In the genomic region with DNA sequence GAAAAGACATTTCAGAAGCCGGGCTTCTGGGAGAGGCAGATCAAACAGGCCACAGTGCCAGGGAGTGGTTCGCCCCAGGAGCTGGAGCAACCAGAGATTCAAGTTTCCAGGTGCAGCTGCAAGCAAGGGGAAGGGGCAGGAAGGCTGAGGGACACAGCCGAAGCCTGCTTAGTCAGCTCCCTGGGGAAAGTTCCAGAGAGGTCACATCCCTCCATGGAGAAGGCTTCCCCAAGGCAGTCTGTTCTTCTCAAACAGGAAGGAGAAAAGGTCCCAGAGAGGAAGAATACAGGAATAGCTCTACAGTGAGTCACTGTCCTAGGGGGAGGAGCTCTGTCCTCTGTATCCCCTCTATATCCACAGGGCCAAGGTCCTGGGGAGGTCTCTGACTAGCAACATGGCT, we compare ENCODE assay signal across 10 mouse cellular contexts. TPM values are rescaled to one million over a fixed set of nuclear protein-coding genes. Genes with fewer than 3 reads are reported as not detected.
A peak's percentile ranks its signal among the peaks of the same experiment; 100 is the strongest.
DNase-seq lines count a peak whose midpoint lies in the region; ATAC-seq lines count a peak whose summit lies in the region.
"Had no signal": no experiment of that assay in that cellular context is flagged by ENCODE, and none has a peak within 500 bp of the region (broad histone marks: within the 10 kb centered on the region; RNA-seq: fewer than 3 reads in every experiment).

No protein-coding gene starts in this region.

- H3K27ac ChIP-seq in liver, embryonic 11.5 days (ENCODE audit: low read depth, low read length) = no peak overlapping the region
- H3K27ac ChIP-seq in heart, embryonic 11.5 days (ENCODE audit: low read depth, low read length) = no peak overlapping the region; the same call in 1 of the 2 replicates
- peak overlapping the region; percentile 55 for H3K27ac ChIP-seq in kidney, embryonic 14.5 days (ENCODE audit: low read depth, low read length)
- H3K27ac ChIP-seq in stomach, embryonic 15.5 days = peak overlapping the region; percentile 76
- H3K27ac ChIP-seq: embryonic facial prominence, embryonic 12.5 days; macrophage had no signal

- ATAC-seq in liver, embryonic 11.5 days (replicated peaks; ENCODE audit: low FRiP score) = peak; percentile 26
- 0 out of 2 replicates have a peak, but pooled peaks have one; percentile 32 for ATAC-seq in heart, embryonic 11.5 days (replicated peaks; ENCODE audit: insufficient number of reproducible peaks, low FRiP score, low TSS enrichment)
- ATAC-seq in kidney, embryonic 14.5 days (ENCODE audit: low FRiP score, low TSS enrichment) = no peak; the same call in 1 of the 2 replicates
- 0 out of 2 replicates have a peak, but pooled peaks have one; percentile 47 for ATAC-seq in stomach, embryonic 15.5 days (ENCODE audit: insufficient read depth, low FRiP score, low read depth)

- peaks cover 10% of the 10 kb centered on the region for H3K4me1 ChIP-seq in liver, embryonic 11.5 days (replicated peaks; ENCODE audit: control insufficient read depth, insufficient read depth, low read length)
- peaks cover 21% of the 10 kb centered on the region for H3K4me1 ChIP-seq in heart, embryonic 11.5 days (ENCODE audit: control insufficient read depth, insufficient read depth, low read length)
- peaks cover 15% of the 10 kb centered on the region; the same call in 1 of the 2 replicates for H3K4me1 ChIP-seq in kidney, embryonic 14.5 days (ENCODE audit: control insufficient read depth, insufficient read depth, low read length)
- H3K4me1 ChIP-seq in stomach, embryonic 15.5 days = peaks cover 6% of the 10 kb centered on the region; the same call in 1 of the 2 replicates
- H3K4me1 ChIP-seq: embryonic facial prominence, embryonic 12.5 days had no signal

- no peaks in the 10 kb centered on the region for H3K9me3 ChIP-seq in liver, embryonic 11.5 days (ENCODE audit: control insufficient read depth, low read length)
- H3K9me3 ChIP-seq in heart, embryonic 11.5 days (replicated peaks; ENCODE audit: control insufficient read depth, low read length) = no peaks in the 10 kb centered on the region
- H3K9me3 ChIP-seq in kidney, embryonic 14.5 days (ENCODE audit: control insufficient read depth, low read length) = no peaks in the 10 kb centered on the region
- H3K9me3 ChIP-seq in stomach, embryonic 15.5 days = no peaks in the 10 kb centered on the region
- H3K9me3 ChIP-seq: embryonic facial prominence, embryonic 12.5 days had no signal

- no peaks in the 10 kb centered on the region for H3K27me3 ChIP-seq in liver, embryonic 11.5 days (replicated peaks; ENCODE audit: control insufficient read depth, insufficient read depth, low read length)
- no peaks in the 10 kb centered on the region for H3K27me3 ChIP-seq in heart, embryonic 11.5 days (ENCODE audit: control insufficient read depth, insufficient read depth, low read length)
- no peaks in the 10 kb centered on the region for H3K27me3 ChIP-seq in kidney, embryonic 14.5 days (ENCODE audit: control insufficient read depth, insufficient read depth, low read length)
- no peaks in the 10 kb centered on the region for H3K27me3 ChIP-seq in stomach, embryonic 15.5 days (replicated peaks)
- H3K27me3 ChIP-seq: embryonic facial prominence, embryonic 12.5 days had no signal

- no peak for DNase-seq in liver, embryonic 11.5 days (ENCODE audit: low spot score)
- no peak for DNase-seq in liver
- DNase-seq in urinary bladder, postnatal 36 days (ENCODE audit: low spot score in 2 of 2) = no peak
- no peak for DNase-seq in layer of hippocampus, adult 18-20 months (ENCODE audit: low spot score in 2 of 2)
- DNase-seq: right cerebral cortex, postnatal 14 days had no signal

- H3K4me3 ChIP-seq in liver, embryonic 11.5 days (ENCODE audit: low read depth, low read length) = no peak overlapping the region
- no peak overlapping the region for H3K4me3 ChIP-seq in heart, embryonic 11.5 days (ENCODE audit: low read depth, low read length)
- H3K4me3 ChIP-seq in kidney, embryonic 14.5 days (ENCODE audit: low read length) = no peak overlapping the region
- no peak overlapping the region for H3K4me3 ChIP-seq in stomach, embryonic 15.5 days (replicated peaks)
- H3K4me3 ChIP-seq: embryonic facial prominence, embryonic 12.5 days had no signal

- H3K36me3 ChIP-seq in liver, embryonic 11.5 days (ENCODE audit: control insufficient read depth, insufficient read depth, low read length) = peaks cover 21% of the 10 kb centered on the region
- peaks cover 10% of the 10 kb centered on the region for H3K36me3 ChIP-seq in heart, embryonic 11.5 days (ENCODE audit: control insufficient read depth, insufficient read depth, low read length)
- H3K36me3 ChIP-seq in kidney, embryonic 14.5 days (ENCODE audit: control insufficient read depth, insufficient read depth, low read length) = peaks cover 50% of the 10 kb centered on the region
- H3K36me3 ChIP-seq in stomach, embryonic 15.5 days = peaks cover 22% of the 10 kb centered on the region

- H3K4me2 ChIP-seq in liver, embryonic 11.5 days = no peak overlapping the region
- H3K4me2 ChIP-seq in heart, embryonic 11.5 days = no peak overlapping the region
- no peak overlapping the region for H3K4me2 ChIP-seq in kidney, embryonic 14.5 days (replicated peaks; ENCODE audit: low read depth, low read length)
- H3K4me2 ChIP-seq in stomach, embryonic 15.5 days = no peak overlapping the region
- H3K4me2 ChIP-seq: embryonic facial prominence, embryonic 12.5 days had no signal

- H3K9ac ChIP-seq in liver, embryonic 11.5 days (ENCODE audit: low read depth, low read length) = no peak overlapping the region
- no peak overlapping the region for H3K9ac ChIP-seq in heart, embryonic 11.5 days (ENCODE audit: low read depth, low read length)
- H3K9ac ChIP-seq in kidney, embryonic 14.5 days (ENCODE audit: low read depth, low read length) = peak overlapping the region; percentile 12; the same call in 1 of the 2 replicates
- H3K9ac ChIP-seq in stomach, embryonic 15.5 days = no peak overlapping the region
- H3K9ac ChIP-seq: embryonic facial prominence, embryonic 12.5 days had no signal

- WGBS in liver, embryonic 11.5 days = 83% methylated on average over 3 of the region's 3 CpGs
- WGBS in heart, embryonic 11.5 days (ENCODE audit: insufficient replicate concordance) = 58% methylated on average over 3 of the region's 3 CpGs
- WGBS in kidney, embryonic 14.5 days = 34% methylated on average over 3 of the region's 3 CpGs
- WGBS in stomach, embryonic 15.5 days = 60% methylated on average over 3 of the region's 3 CpGs

RNA-seq across cellular contexts. Expression of gene Sh2d4b, which starts 21.6 kb away (rescaled TPM):
- polyA plus RNA-seq in liver, embryonic 11.5 days (2014; fragmentation: Nextera tagmentation; extraction: Ambion mirVana) = 0.43 and 0.86 TPM in 2 replicates
- polyA plus RNA-seq in heart, embryonic 11.5 days (2014; fragmentation: Nextera tagmentation; extraction: Ambion mirVana) = 0.56 and 0.89 TPM in 2 replicates
- 0.57 and 0.65 TPM in 2 replicates for polyA plus RNA-seq in kidney, embryonic 14.5 days (2014; fragmentation: Nextera tagmentation; extraction: Ambion mirVana)
- 0.39 and 0.57 TPM in 2 replicates for polyA plus RNA-seq in stomach, embryonic 15.5 days (2015; fragmentation: Nextera tagmentation; extraction: Ambion mirVana)
- total RNA-seq in layer of hippocampus, adult 18-20 months (2021) = 1 to 10 TPM in 1 of 2 experiments, under 1 TPM in 1; 0.91 to 1.7 TPM

RNA-seq across cellular contexts. Expression of gene Tspan14, which starts 51.9 kb away (rescaled TPM):
- polyA plus RNA-seq in liver, embryonic 11.5 days (2014; fragmentation: Nextera tagmentation; extraction: Ambion mirVana) = 65.3 and 68.1 TPM in 2 replicates
- polyA plus RNA-seq in heart, embryonic 11.5 days (2014; fragmentation: Nextera tagmentation; extraction: Ambion mirVana) = 43.5 and 54.0 TPM in 2 replicates
- 67.4 and 118 TPM in 2 replicates for polyA plus RNA-seq in kidney, embryonic 14.5 days (2014; fragmentation: Nextera tagmentation; extraction: Ambion mirVana)
- 67.5 and 72.3 TPM in 2 replicates for polyA plus RNA-seq in stomach, embryonic 15.5 days (2015; fragmentation: Nextera tagmentation; extraction: Ambion mirVana)
- 10 to 100 TPM; 30.5 to 33.7 TPM for total RNA-seq in layer of hippocampus, adult 18-20 months (2021)

Comparison
In these comparisons a context has a peak if more than half of its experiments do, and no peak if none do; other contexts are left out.
1. H3K27ac ChIP-seq: peak in kidney, embryonic 14.5 days (single experiment) and stomach, embryonic 15.5 days (single experiment); none in liver, embryonic 11.5 days (single experiment) and heart, embryonic 11.5 days (single experiment).